Mouse (Mus musculus) cerebellum, adult 2 months (tissue): ENCODE measurements around the gene Abcb11.

Source experiments
- CTCF ChIP-seq: fragments of 200-500 bp; IDR thresholded peaks from 2 replicates; pipeline ENCODE4 v1.5.1; 2011; ENCODE audit warnings: low read depth, mild to moderate bottlenecking, control low read depth, low read length, moderate library complexity, borderline replicate concordance; ENCODE audit not compliant: insufficient read depth
- POLR2A ChIP-seq: fragments of 200-500 bp; IDR thresholded peaks from 2 replicates; pipeline ENCODE4 v1.6.1; 2011; ENCODE audit warnings: low read length, control low read depth, borderline replicate concordance; ENCODE audit not compliant: insufficient read depth

DNA sequence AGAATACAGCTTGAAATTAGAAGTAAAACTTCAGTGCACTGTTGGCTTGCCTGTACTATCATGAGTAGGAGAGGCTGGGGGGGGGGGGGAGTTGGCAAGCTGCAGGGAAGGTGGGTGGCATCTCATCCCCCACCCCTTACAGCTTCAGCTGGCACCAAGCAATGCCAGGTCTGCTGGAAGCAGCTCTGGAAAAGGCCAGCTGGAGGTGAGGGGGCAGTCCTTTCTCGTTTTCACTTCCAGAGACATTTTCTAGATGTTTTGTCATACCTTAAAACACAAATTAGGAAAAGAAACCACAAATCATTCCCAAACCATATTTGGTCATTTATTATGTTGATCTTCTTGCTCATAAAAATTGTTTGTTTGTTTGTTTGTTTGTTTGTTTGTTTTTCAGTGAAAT is 37.4 kb upstream of the Abcb11 start:
- TF ChIP-seq CTCF = no peak
- no peak for TF ChIP-seq POLR2A
